Mouse (Mus musculus) ES-E14 (cell line): ENCODE results near the gene Flywch2.

Experiments used
- CHD2 ChIP-seq: IDR thresholded peaks from 2 replicates; pipeline ENCODE4 v1.6.1; 2014; ENCODE audit warnings: mild to moderate bottlenecking, low read depth, low read length, inconsistent platforms
- ZC3H11A ChIP-seq: IDR thresholded peaks from 2 replicates; pipeline ENCODE4 v1.6.1; 2012; ENCODE audit warnings: low read depth, mild to moderate bottlenecking, inconsistent platforms, low read length, borderline replicate concordance
- ZNF384 ChIP-seq: IDR thresholded peaks from 2 replicates; pipeline ENCODE4 v1.6.1; 2012; ENCODE audit warnings: low read depth, low read length, inconsistent platforms

- no peak for TF ChIP-seq ZC3H11A
- TF ChIP-seq CHD2 = no peak
- no peak for TF ChIP-seq ZNF384
Measured at GRCm38 (mm10) chr17:23785561-23786471, at the start of gene Flywch2.
